Comparison of ENCODE assay signal across 20 mouse cellular contexts in the genomic region with DNA sequence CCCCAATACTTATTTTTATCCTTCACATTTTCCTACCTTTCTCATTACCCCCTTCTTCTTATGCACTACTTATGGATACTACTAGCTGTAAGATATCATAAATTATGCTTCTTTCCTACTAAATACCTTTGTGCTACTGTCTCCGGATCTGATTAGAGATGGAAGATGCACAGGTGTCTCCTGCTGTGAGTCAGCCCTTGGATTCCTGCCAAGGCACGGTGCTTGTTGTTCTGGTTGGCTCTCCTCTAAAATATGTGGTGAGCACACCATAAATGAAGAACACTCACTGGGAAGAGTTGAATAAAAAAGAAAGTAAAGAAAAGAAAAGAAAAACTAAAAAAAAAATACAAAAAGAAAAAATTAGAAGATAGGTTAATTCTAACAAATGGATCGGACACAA.
DNase-seq lines count a peak whose midpoint lies in the region; ATAC-seq and TF ChIP-seq lines count a peak whose summit lies in the region.
"Had no signal": no experiment of that assay in that cellular context is flagged by ENCODE, and none has a peak within 500 bp of the region (broad histone marks: within the 10 kb centered on the region; RNA-seq: fewer than 3 reads in every experiment).

No protein-coding gene starts in this region.

- no peaks in the 10 kb centered on the region for H3K9me3 ChIP-seq in midbrain, postnatal 0 days (ENCODE audit: low read length)
- no peaks in the 10 kb centered on the region for H3K9me3 ChIP-seq in midbrain, embryonic 10.5 days (replicated peaks)
- no peaks in the 10 kb centered on the region for H3K9me3 ChIP-seq in intestine, postnatal 0 days (ENCODE audit: control insufficient read depth)
- H3K9me3 ChIP-seq: forebrain, embryonic 10.5 days; heart, embryonic 10.5 days; hindbrain, embryonic 15.5 days; intestine, embryonic 15.5 days; midbrain, embryonic 13.5 days had no signal

- 72% methylated on average over 3 of the region's 3 CpGs for WGBS in midbrain, postnatal 0 days
- WGBS in midbrain, embryonic 10.5 days = 86% methylated on average over 3 of the region's 3 CpGs
- 67% methylated on average over 3 of the region's 3 CpGs for WGBS in intestine, postnatal 0 days

- peak; percentile 11 for DNase-seq in adrenal gland, postnatal 25 days
- DNase-seq in adrenal gland, adult 8-10 months = no peak
- peak; percentile 34 for DNase-seq in midbrain, postnatal 0 days (ENCODE audit: low spot score)
- DNase-seq in midbrain, embryonic 10.5 days (ENCODE audit: low spot score) = no peak
- DNase-seq in cerebellum, adult 9-11 months = peak; percentile 88
- DNase-seq in T-cell, adult 2 months (ENCODE audit: low spot score) = no peak
- DNase-seq: adrenal gland, postnatal 14 days; gastrocnemius, postnatal 10 days; heart, postnatal 4 days; liver, postnatal 0 days; thymus, postnatal 25 days had no signal

- H3K4me3 ChIP-seq in midbrain, postnatal 0 days (ENCODE audit: low read depth, low read length) = no peak overlapping the region
- H3K4me3 ChIP-seq in midbrain, embryonic 10.5 days = no peak overlapping the region
- no peak overlapping the region for H3K4me3 ChIP-seq in intestine, postnatal 0 days (ENCODE audit: low read depth, low read length)
- H3K4me3 ChIP-seq: forebrain, embryonic 10.5 days; heart, embryonic 10.5 days; hindbrain, embryonic 15.5 days; intestine, embryonic 15.5 days; midbrain, embryonic 13.5 days had no signal

- H3K9ac ChIP-seq in midbrain, postnatal 0 days (replicated peaks; ENCODE audit: low read length, poor library complexity, severe bottlenecking) = no peak overlapping the region
- H3K9ac ChIP-seq in intestine, postnatal 0 days (ENCODE audit: low read depth, low read length) = no peak overlapping the region
- H3K9ac ChIP-seq: hindbrain, embryonic 15.5 days; intestine, embryonic 15.5 days; liver, postnatal 0 days; midbrain, embryonic 13.5 days had no signal

- no peak overlapping the region for H3K4me2 ChIP-seq in midbrain, postnatal 0 days (ENCODE audit: low read depth, low read length, poor library complexity, severe bottlenecking)
- H3K4me2 ChIP-seq in intestine, postnatal 0 days (replicated peaks; ENCODE audit: low read depth) = no peak overlapping the region
- H3K4me2 ChIP-seq: hindbrain, embryonic 15.5 days; intestine, embryonic 15.5 days; liver, embryonic 11.5 days; midbrain, embryonic 13.5 days had no signal

- no peak for TF ChIP-seq CTCF in midbrain, postnatal 0 days (IDR thresholded peaks at IDR 0.05)
- no peak for TF ChIP-seq CTCF in intestine, postnatal 0 days (IDR thresholded peaks at IDR 0.05; ENCODE audit: low read depth)

- no peaks in the 10 kb centered on the region for H3K36me3 ChIP-seq in midbrain, postnatal 0 days (ENCODE audit: insufficient read depth, low read length)
- no peaks in the 10 kb centered on the region for H3K36me3 ChIP-seq in midbrain, embryonic 10.5 days
- no peaks in the 10 kb centered on the region for H3K36me3 ChIP-seq in intestine, postnatal 0 days (ENCODE audit: control insufficient read depth, insufficient read depth)
- H3K36me3 ChIP-seq: forebrain, embryonic 10.5 days; heart, embryonic 10.5 days; hindbrain, embryonic 15.5 days; intestine, embryonic 15.5 days; midbrain, embryonic 13.5 days had no signal

- H3K27ac ChIP-seq in midbrain, postnatal 0 days (ENCODE audit: low read depth, low read length) = no peak overlapping the region
- no peak overlapping the region for H3K27ac ChIP-seq in midbrain, embryonic 10.5 days (replicated peaks)
- H3K27ac ChIP-seq in intestine, postnatal 0 days (ENCODE audit: low read depth, low read length) = no peak overlapping the region
- H3K27ac ChIP-seq: forebrain, embryonic 10.5 days; heart, embryonic 10.5 days; hindbrain, embryonic 15.5 days; intestine, embryonic 15.5 days; midbrain, embryonic 13.5 days had no signal

- no peaks in the 10 kb centered on the region for H3K27me3 ChIP-seq in midbrain, postnatal 0 days (ENCODE audit: insufficient read depth, low read length)
- no peaks in the 10 kb centered on the region for H3K27me3 ChIP-seq in midbrain, embryonic 10.5 days (ENCODE audit: low read depth, poor library complexity, severe bottlenecking)
- no peaks in the 10 kb centered on the region for H3K27me3 ChIP-seq in intestine, postnatal 0 days (replicated peaks; ENCODE audit: control insufficient read depth, insufficient read depth, low read length)
- H3K27me3 ChIP-seq: hindbrain, embryonic 15.5 days; intestine, embryonic 15.5 days; midbrain, embryonic 13.5 days had no signal

- ATAC-seq in midbrain, postnatal 0 days (ENCODE audit: low FRiP score) = no peak
- ATAC-seq in intestine, postnatal 0 days = no peak
- ATAC-seq: forebrain, embryonic 16.5 days; intestine, embryonic 15.5 days; liver, postnatal 0 days; lung, postnatal 0 days; midbrain, embryonic 13.5 days had no signal

- no peaks in the 10 kb centered on the region for H3K4me1 ChIP-seq in midbrain, postnatal 0 days (ENCODE audit: insufficient read depth, low read length)
- H3K4me1 ChIP-seq in midbrain, embryonic 10.5 days = no peaks in the 10 kb centered on the region
- H3K4me1 ChIP-seq in intestine, postnatal 0 days (replicated peaks; ENCODE audit: control insufficient read depth, insufficient read depth, low read length) = no peaks in the 10 kb centered on the region
- H3K4me1 ChIP-seq: forebrain, embryonic 10.5 days; heart, embryonic 10.5 days; hindbrain, embryonic 15.5 days; intestine, embryonic 15.5 days; midbrain, embryonic 13.5 days had no signal

Comparison
In these comparisons a context has a peak if more than half of its experiments do, and no peak if none do; other contexts are left out.
1. DNase-seq: peak in adrenal gland, postnatal 25 days (single experiment), midbrain, postnatal 0 days (single experiment) and cerebellum, adult 9-11 months (single experiment); none in adrenal gland, adult 8-10 months (single experiment), midbrain, embryonic 10.5 days (single experiment) and T-cell, adult 2 months (single experiment).